8 mouse cellular contexts compared by ENCODE assay signal in the genomic region with DNA sequence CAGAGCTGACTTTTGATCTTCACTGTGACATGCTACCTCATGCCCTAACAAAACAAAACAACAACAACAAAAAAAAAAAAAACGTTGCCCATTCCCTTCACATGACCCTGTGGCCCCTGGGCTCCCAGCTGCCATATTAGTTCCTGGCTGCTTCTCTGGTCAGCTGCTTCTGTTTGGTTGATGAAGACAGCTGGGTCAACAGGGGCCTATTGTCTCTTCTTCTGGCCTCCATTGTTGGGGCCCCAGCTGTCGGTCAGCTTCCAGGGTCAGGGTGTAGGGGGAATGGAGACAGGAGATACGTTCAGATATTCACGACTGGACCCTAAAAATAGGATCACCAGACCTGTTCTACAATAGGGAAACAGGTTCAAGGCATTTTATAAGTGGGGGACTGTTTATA. TPM values are rescaled to one million over a fixed set of nuclear protein-coding genes. Genes with fewer than 3 reads are reported as not detected.
DNase-seq lines count a peak whose midpoint lies in the region; ATAC-seq and TF ChIP-seq lines count a peak whose summit lies in the region.

No protein-coding gene starts in this region.

- H3K4me2 ChIP-seq in heart, embryonic 14.5 days (ENCODE audit: low read length): peak overlapping the region; percentile 89
- peak overlapping the region; percentile 90 for H3K4me2 ChIP-seq in forebrain, postnatal 0 days (ENCODE audit: low read depth)

- H3K9ac ChIP-seq in heart, embryonic 14.5 days (ENCODE audit: low read length): no peak overlapping the region
- H3K9ac ChIP-seq in forebrain, postnatal 0 days: peak overlapping the region; percentile 78

- H3K27me3 ChIP-seq in heart, embryonic 14.5 days (ENCODE audit: control insufficient read depth, insufficient read depth, low read length): peaks cover 18% of the 10 kb centered on the region
- H3K27me3 ChIP-seq in forebrain, postnatal 0 days (ENCODE audit: insufficient read depth, low read length): no peaks in the 10 kb centered on the region

- WGBS in heart, embryonic 14.5 days: 19% methylated on average over 4 of the region's 4 CpGs
- 24% methylated on average over 4 of the region's 4 CpGs for WGBS in forebrain, postnatal 0 days

- no peak for DNase-seq in heart, adult 8-10 months (ENCODE audit: low spot score)
- DNase-seq in brain, adult 2 months (ENCODE audit: low read depth, low spot score): peak; percentile 85
- no peak for DNase-seq in forebrain, postnatal 0 days
- peak; percentile 23 for DNase-seq in mesoderm, embryonic 11.5 days (ENCODE audit: low read depth, low spot score)
- DNase-seq in frontal cortex, postnatal 36 days (ENCODE audit: low spot score in 2 of 2): no peak
- DNase-seq in ovary, postnatal 36 days (ENCODE audit: low spot score): no peak
- no peak for DNase-seq in MN1 (ENCODE audit: low spot score)

- no peaks in the 10 kb centered on the region for H3K36me3 ChIP-seq in heart, embryonic 14.5 days (ENCODE audit: control insufficient read depth, insufficient read depth, low read length)
- H3K36me3 ChIP-seq in forebrain, postnatal 0 days (ENCODE audit: insufficient read depth): no peaks in the 10 kb centered on the region; the same call in 1 of the 2 replicates

- no peak for ATAC-seq in heart, embryonic 14.5 days (ENCODE audit: insufficient number of reproducible peaks, insufficient read depth, low FRiP score, low read depth)
- no peak for ATAC-seq in forebrain, postnatal 0 days

- H3K27ac ChIP-seq in heart, embryonic 14.5 days (replicated peaks in 1 of 2; ENCODE audit: control insufficient read depth in 1 of 2, insufficient read depth in 1 of 2, low read depth in 2 of 2, low read length in 2 of 2): peak overlapping the region in 1 of 2 experiments; percentile 28; a peak in 1 of 4 replicates
- H3K27ac ChIP-seq in forebrain, postnatal 0 days (ENCODE audit: low read depth, low read length): peak overlapping the region; percentile 83; the same call in 1 of the 2 replicates

- H3K4me3 ChIP-seq in heart, embryonic 14.5 days (ENCODE audit: control insufficient read depth in 1 of 2, insufficient read depth in 1 of 2, low read depth in 1 of 2, low read length in 2 of 2): peak overlapping the region in 1 of 2 experiments; percentile 70; a peak in 2 of 4 replicates
- H3K4me3 ChIP-seq in forebrain, postnatal 0 days (ENCODE audit: low read depth, low read length): peak overlapping the region; percentile 58

- TF ChIP-seq CTCF in forebrain, postnatal 0 days (IDR thresholded peaks at IDR 0.05; ENCODE audit: low read depth): no peak

- H3K9me3 ChIP-seq in heart, embryonic 14.5 days (ENCODE audit: control insufficient read depth, low read length): no peaks in the 10 kb centered on the region
- H3K9me3 ChIP-seq in forebrain, postnatal 0 days (ENCODE audit: low read length): no peaks in the 10 kb centered on the region

- H3K4me1 ChIP-seq in heart, embryonic 14.5 days (ENCODE audit: control insufficient read depth in 2 of 2, insufficient read depth in 2 of 2, low read length in 2 of 2): peaks cover 27 to 55% of the 10 kb centered on the region in 2 experiments
- H3K4me1 ChIP-seq in forebrain, postnatal 0 days (ENCODE audit: insufficient read depth): peaks cover 58% of the 10 kb centered on the region

RNA-seq across cellular contexts. Expression of gene Hdac11, which starts 0.4 kb away (rescaled TPM):
- 11.4 and 12.7 TPM in 2 replicates for polyA plus RNA-seq in heart, embryonic 14.5 days (2014; fragmentation: Nextera tagmentation; extraction: Ambion mirVana)
- 10 to 100 TPM; 20.1 to 24.7 (median 23.3) TPM for total RNA-seq in heart, adult 8-10 months (2022)
- 70.3 and 81.0 TPM in 2 replicates for total RNA-seq in forebrain, postnatal 0 days (2014; rRNA removed)
- 27.4 and 34.5 TPM in 2 replicates for polyA plus RNA-seq in forebrain, postnatal 0 days (2015; fragmentation: Nextera tagmentation; extraction: Ambion mirVana)

RNA-seq across cellular contexts. Expression of gene Nup210, which starts 39.4 kb away (rescaled TPM):
- 6.3 and 7.1 TPM in 2 replicates for polyA plus RNA-seq in heart, embryonic 14.5 days (2014; fragmentation: Nextera tagmentation; extraction: Ambion mirVana)
- 1 to 10 TPM; 2.9 to 5.5 (median 3.2) TPM for total RNA-seq in heart, adult 8-10 months (2022)
- total RNA-seq in forebrain, postnatal 0 days (2014; rRNA removed): 36.6 and 52.6 TPM in 2 replicates
- polyA plus RNA-seq in forebrain, postnatal 0 days (2015; fragmentation: Nextera tagmentation; extraction: Ambion mirVana): 9.1 and 12.5 TPM in 2 replicates

RNA-seq across cellular contexts. Expression of gene Fbln2, which starts 56.2 kb away (rescaled TPM):
- polyA plus RNA-seq in heart, embryonic 14.5 days (2014; fragmentation: Nextera tagmentation; extraction: Ambion mirVana): 127 and 144 TPM in 2 replicates
- total RNA-seq in heart, adult 8-10 months (2022): 10 to 100 TPM; 42.1 to 59.3 (median 49.9) TPM
- 26.7 and 41.1 TPM in 2 replicates for total RNA-seq in forebrain, postnatal 0 days (2014; rRNA removed)
- 18.6 and 19.6 TPM in 2 replicates for polyA plus RNA-seq in forebrain, postnatal 0 days (2015; fragmentation: Nextera tagmentation; extraction: Ambion mirVana)

Comparison
In these comparisons a context has a peak if more than half of its experiments do, and no peak if none do; other contexts are left out.
1. DNase-seq: peak in brain, adult 2 months (single experiment) and mesoderm, embryonic 11.5 days (single experiment); none in heart, adult 8-10 months (single experiment), forebrain, postnatal 0 days (single experiment), frontal cortex, postnatal 36 days (0 of 2), ovary, postnatal 36 days (single experiment) and MN1 (single experiment).